Mouse (Mus musculus) kidney, adult 8-10 months (tissue): ENCODE results near the gene Dus1l.
"Not testable (repeated sequence)": the region's sequence is repeated elsewhere in the genome, so short reads cannot be mapped to it uniquely, and the experiment has no call there.

Source experiments
- DNase-seq, 2 experiments: peaks; one replicate each; pipeline ENCODE4 v3.0.0; 2022

Gene Dus1l

GRCm38 (mm10) chr11:120795756-120796613 lies at the start of gene Dus1l:
Gene Dus1l, minus strand, starts transcription at chr11:120796403.
- peak; percentile 94 to 97 for DNase-seq

DNA sequence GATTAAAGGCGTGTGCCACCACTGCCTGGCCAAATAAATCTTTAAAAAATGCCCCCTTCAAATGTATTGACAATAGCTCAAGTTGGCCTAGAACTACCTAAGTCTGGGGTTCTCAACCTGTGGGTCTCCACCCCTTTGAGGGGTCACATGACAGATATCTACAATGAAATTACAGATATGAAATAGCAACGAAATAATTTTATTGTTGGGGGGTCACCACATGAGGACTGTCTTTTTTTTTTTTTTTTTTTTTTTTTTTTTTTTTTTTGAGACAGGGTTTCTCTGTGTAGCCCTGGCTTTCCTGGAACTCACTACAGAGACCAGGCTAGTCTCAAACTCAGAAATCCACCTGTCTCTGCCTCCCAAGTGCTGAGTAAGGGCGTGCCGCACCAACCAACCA lies 48.1 kb upstream of the Dus1l start:
- no peak for DNase-seq

GRCm38 (mm10) chr11:120833555-120834280 lies 37.5 kb upstream of the Dus1l start:
- DNase-seq, result no peak

- not testable (repeated sequence) for DNase-seq
These were observed 36.8 kb upstream of the Dus1l start for GRCm38 (mm10) chr11:120832962-120833361.

DNA sequence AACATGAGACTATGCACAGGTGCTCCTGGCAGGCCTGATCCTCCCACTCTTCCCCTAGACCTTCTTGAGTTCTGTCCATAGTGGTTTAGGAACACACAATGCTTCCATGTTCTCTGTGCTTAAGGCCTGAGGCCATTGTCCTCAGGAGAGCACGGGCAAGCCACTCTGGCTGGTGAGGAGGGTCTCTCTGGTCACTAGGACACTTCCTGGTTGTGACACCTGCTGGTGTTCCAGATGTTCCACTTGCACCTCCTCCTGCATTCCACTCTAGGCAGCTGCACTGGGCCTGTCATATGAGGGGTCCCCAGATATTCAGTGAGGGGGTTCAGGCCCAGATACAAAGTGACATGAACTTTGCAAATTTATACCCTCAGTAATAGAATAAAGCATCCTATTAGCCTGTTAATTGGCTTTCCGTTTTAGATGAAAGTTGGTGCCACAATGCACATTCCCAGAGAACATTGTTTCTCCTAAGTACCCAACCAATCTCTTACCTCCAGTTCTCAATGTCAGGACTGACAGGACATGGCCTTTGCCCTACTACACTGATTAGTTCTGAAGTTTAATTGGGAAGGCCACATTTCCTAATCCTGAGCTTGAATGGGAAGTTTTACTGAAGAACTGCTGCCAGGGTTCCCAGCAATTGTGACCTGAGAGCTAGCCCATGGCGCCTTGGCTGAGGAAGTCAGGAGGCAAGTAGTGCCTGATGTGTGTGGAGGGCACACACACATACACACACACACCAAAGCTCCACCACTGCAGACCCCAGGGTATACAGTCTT lies 35.6 kb upstream of the Dus1l start:
- no peak for DNase-seq

- peak; percentile 50 to 61 for DNase-seq
These were observed 34.5 kb upstream of the Dus1l start for GRCm38 (mm10) chr11:120830686-120831085.

GRCm38 (mm10) chr11:120829757-120830532 lies 33.7 kb upstream of the Dus1l start:
- DNase-seq, result no peak

DNA sequence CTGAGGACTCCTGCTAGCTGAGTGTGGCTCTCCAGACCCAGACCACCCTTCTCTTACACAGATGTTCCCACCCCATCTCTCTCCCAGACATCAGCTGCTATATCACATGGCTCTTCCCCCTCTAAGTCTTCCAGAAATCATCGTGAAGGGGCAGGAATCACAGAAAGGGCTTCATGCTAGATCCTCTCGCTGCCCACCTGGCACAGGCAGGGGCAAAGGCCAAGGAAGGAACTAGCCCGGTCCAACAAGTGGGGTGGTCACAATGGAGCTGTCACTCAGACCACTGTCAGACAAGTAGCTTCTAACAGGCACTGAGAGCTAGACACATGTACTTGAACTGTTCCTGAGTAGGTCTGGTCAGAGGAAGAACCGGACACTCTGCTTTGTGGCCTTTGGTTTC lies 32.2 kb upstream of the Dus1l start:
- DNase-seq, result no peak

- DNase-seq, result no peak
These were observed 30.1 kb upstream of the Dus1l start for GRCm38 (mm10) chr11:120826016-120826953.

GRCm38 (mm10) chr11:120825289-120825863 lies 29.2 kb upstream of the Dus1l start:
- DNase-seq, result no peak

- DNase-seq, result no peak
These were observed 28.6 kb upstream of the Dus1l start for GRCm38 (mm10) chr11:120824787-120825288.

GRCm38 (mm10) chr11:120823956-120824786 lies 28.0 kb upstream of the Dus1l start, which contains the start of gene Fasn:
Gene Fasn, minus strand, starts transcription at chr11:120824547.
- peak; percentile 93 for DNase-seq

DNA sequence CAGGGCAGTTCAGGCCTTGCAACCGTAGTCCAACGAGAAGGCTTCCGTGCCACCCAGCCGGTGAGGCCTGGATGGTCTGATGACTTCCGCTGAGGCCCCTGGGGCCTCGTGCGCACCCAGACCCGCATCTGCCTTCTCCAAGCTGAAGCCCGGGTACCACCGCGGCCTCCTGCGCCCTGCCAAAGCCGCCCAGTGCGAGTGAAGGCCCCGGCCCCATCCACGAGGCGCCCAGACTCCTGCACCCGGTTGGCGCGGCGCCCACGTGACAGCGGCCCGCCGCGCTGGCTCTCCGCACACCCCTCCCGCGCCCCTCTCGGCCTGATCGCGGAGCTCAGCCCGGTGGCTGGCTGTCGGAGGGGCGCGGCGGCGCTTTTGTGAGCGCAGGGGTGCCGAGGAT lies 27.3 kb upstream of the Dus1l start:
- DNase-seq, result peak in 1 of 2 experiments; percentile 43

- DNase-seq, result peak in 1 of 2 experiments; percentile 19
These were observed 26.8 kb upstream of the Dus1l start for GRCm38 (mm10) chr11:120822831-120823550.

DNA sequence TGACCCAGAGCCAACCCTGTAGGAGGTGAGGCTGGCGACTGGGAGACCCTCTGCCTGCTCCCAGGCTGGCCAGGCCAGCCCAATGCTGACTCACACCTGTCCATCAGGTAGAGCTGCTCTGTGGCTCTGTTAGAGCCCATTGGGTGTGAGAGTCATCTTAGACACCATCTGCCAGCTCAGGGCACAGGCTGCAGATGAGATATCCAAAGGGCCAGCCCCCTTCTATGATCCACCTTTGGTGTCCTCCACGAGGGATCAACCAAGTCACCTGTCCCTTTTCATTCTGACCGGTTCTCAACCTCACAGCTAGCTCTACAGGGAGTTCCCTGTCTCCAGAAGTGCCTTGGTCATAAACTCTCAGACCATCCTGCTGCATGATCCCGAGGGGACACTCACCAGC lies 26.1 kb upstream of the Dus1l start:
- DNase-seq, result no peak

GRCm38 (mm10) chr11:120821076-120821922 lies 25.1 kb upstream of the Dus1l start:
- no peak for DNase-seq

DNA sequence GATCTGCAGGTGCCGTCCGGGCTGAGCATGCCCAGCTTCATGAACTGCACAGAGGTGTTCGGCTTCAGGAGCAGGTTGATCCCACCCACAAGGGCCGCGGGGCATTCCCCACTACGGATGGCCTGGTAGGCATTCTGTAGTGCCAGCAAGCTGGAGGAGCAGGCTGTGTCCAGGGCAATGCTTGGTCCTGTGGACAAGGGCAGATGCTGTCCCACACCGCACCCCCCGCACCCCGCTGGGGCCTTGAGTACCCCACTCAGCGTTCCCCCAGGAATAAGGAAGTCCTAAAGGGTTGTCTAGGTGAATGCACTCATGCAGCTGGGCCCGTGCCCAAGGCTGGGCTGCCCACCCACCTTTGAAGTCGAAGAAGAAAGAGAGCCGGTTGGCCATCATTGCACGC lies 24.3 kb upstream of the Dus1l start:
- DNase-seq, result no peak

- no peak for DNase-seq
These were observed 23.4 kb upstream of the Dus1l start for GRCm38 (mm10) chr11:120819556-120819955.
